Mouse (Mus musculus) kidney, embryonic 15.5 days (tissue): ENCODE results near the gene Phip. TPM values are rescaled to one million over a fixed set of nuclear protein-coding genes. Genes with fewer than 3 reads are reported as not detected.

Experiments used
- ATAC-seq: fragments of 200-750 bp; cut with Nextera tagmentation; replicated peaks from 2 replicates; pipeline ENCODE4 v1.8.0; 2017; ENCODE audit warnings: moderate TSS enrichment; ENCODE audit not compliant: low FRiP score
- H3K27ac ChIP-seq: fragments of 300-500 bp; sonication (generic); 2 replicates; pipeline ENCODE4 v1.5.1; 2015; ENCODE audit warnings: mild to moderate bottlenecking, inconsistent platforms
- H3K27me3 ChIP-seq: fragments of 300-500 bp; sonication (generic); 2 replicates; pipeline ENCODE4 v1.6.1; 2015; ENCODE audit warnings: inconsistent platforms
- H3K36me3 ChIP-seq: fragments of 300-500 bp; sonication (generic); 2 replicates; pipeline ENCODE4 v1.6.1; 2015; ENCODE audit warnings: inconsistent platforms
- H3K4me1 ChIP-seq: fragments of 300-500 bp; sonication (generic); 2 replicates; pipeline ENCODE4 v1.6.1; 2015; ENCODE audit warnings: inconsistent platforms
- H3K4me2 ChIP-seq: fragments of 300-500 bp; sonication (generic); 2 replicates; pipeline ENCODE4 v1.6.1; 2015; ENCODE audit warnings: moderate library complexity, mild to moderate bottlenecking, inconsistent platforms
- H3K4me3 ChIP-seq: fragments of 300-500 bp; sonication (generic); replicated peaks from 2 replicates; pipeline ENCODE4 v1.5.1; 2015; ENCODE audit warnings: mild to moderate bottlenecking, inconsistent platforms
- H3K9ac ChIP-seq: fragments of 300-500 bp; sonication (generic); 2 replicates; pipeline ENCODE4 v1.6.1; 2015; ENCODE audit warnings: mild to moderate bottlenecking, inconsistent platforms
- H3K9me3 ChIP-seq: fragments of 300-500 bp; sonication (generic); replicated peaks from 2 replicates; pipeline ENCODE4 v1.6.1; 2016; ENCODE audit warnings: inconsistent platforms
- WGBS: fragments of 180-500 bp; shearing (Covaris S2); methylation state at CpG from one replicate; pipeline ENCODE4 v1.1.7; 2015; ENCODE audit warnings: mixed read lengths; 5-methylcytosine and 5-hydroxymethylcytosine counted together
- polyA plus RNA-seq: library from polyadenylated mRNA; unstranded; fragments of >200 nt; fragmentation: Nextera tagmentation; extraction: Ambion mirVana; gene quantifications from 2 replicates; pipeline ENCODE4 v1.2.1, GENCODE M21; 2015

The Phip gene
- 93.8 and 95.8 TPM in 2 replicates for polyA plus RNA-seq

GRCm38 (mm10) chr9:82975342-82976215 lies at the start of gene Phip:
Phip (minus strand) TSS chr9:82975516.
- no peaks in the 10 kb centered on the region for H3K9me3 ChIP-seq
- peak within 1 kb of the TSS; percentile 58 for H3K4me2 ChIP-seq
- H3K4me1 ChIP-seq = peaks cover 14% of the 10 kb centered on the region
- no peaks in the 10 kb centered on the region for H3K27me3 ChIP-seq
- H3K4me3 ChIP-seq = peak within 1 kb of the TSS; percentile 89
- WGBS = under 1% methylated on average over 59 of the region's 79 CpGs
- H3K36me3 ChIP-seq = 0 out of 2 replicates have a peak, but pooled peaks cover 2% of the 10 kb centered on the region
- H3K9ac ChIP-seq = peak within 1 kb of the TSS; percentile 96
- H3K27ac ChIP-seq = peak within 1 kb of the TSS; percentile 100
- ATAC-seq = peak; percentile 86

- Histone ChIP-seq H3K9ac (no peak overlapping the region), H3K27ac (no peak overlapping the region), H3K36me3 (no peaks in the 10 kb centered on the region), H3K4me2 (no peak overlapping the region), H3K4me1 (no peaks in the 10 kb centered on the region), H3K9me3 (no peaks in the 10 kb centered on the region), H3K4me3 (no peak overlapping the region), H3K27me3 (no peaks in the 10 kb centered on the region)
- 69% methylated on average over 6 of the region's 6 CpGs for WGBS
- no peak for ATAC-seq
Observed at GRCm38 (mm10) chr9:83023724-83024123, 48.4 kb upstream of the Phip start.

GRCm38 (mm10) chr9:83014516-83014915 lies 39.2 kb upstream of the Phip start:
- WGBS = 62% methylated on average over 4 of the region's 4 CpGs
- ATAC-seq = no peak
- no peak overlapping the region for H3K9ac ChIP-seq

GRCm38 (mm10) chr9:83008306-83008705 lies 33.0 kb upstream of the Phip start:
- Histone ChIP-seq H3K4me3 (no peak overlapping the region), H3K27ac (no peak overlapping the region), H3K9ac (no peak overlapping the region), H3K4me1 (no peaks in the 10 kb centered on the region), H3K36me3 (no peaks in the 10 kb centered on the region), H3K9me3 (no peaks in the 10 kb centered on the region), H3K27me3 (no peaks in the 10 kb centered on the region), H3K4me2 (no peak overlapping the region)
- ATAC-seq = no peak
- WGBS = 79% methylated on average over 1 of the region's 1 CpGs

More at GRCm38 (mm10) chr9:83014516-83014915, 39.2 kb upstream of the Phip start:
- Histone ChIP-seq H3K27me3 (no peaks in the 10 kb centered on the region), H3K9me3 (no peaks in the 10 kb centered on the region), H3K36me3 (no peaks in the 10 kb centered on the region), H3K4me1 (no peaks in the 10 kb centered on the region), H3K27ac (no peak overlapping the region), H3K4me3 (no peak overlapping the region), H3K4me2 (no peak overlapping the region)

- Histone ChIP-seq H3K36me3 (no peaks in the 10 kb centered on the region), H3K9ac (no peak overlapping the region), H3K27ac (no peak overlapping the region), H3K4me2 (no peak overlapping the region), H3K4me1 (0 out of 2 replicates have a peak, but pooled peaks cover 3% of the 10 kb centered on the region), H3K27me3 (no peaks in the 10 kb centered on the region), H3K9me3 (no peaks in the 10 kb centered on the region), H3K4me3 (no peak overlapping the region)
- ATAC-seq = no peak
- 79% methylated on average over 4 of the region's 4 CpGs for WGBS
Observed at GRCm38 (mm10) chr9:83001342-83001741, 26.0 kb upstream of the Phip start.

- 0 out of 2 replicates have a peak, but pooled peaks cover 3% of the 10 kb centered on the region for H3K4me1 ChIP-seq
- H3K4me3 ChIP-seq = no peak overlapping the region
- no peaks in the 10 kb centered on the region for H3K9me3 ChIP-seq
- 0 out of 2 replicates have a peak overlapping the region, but pooled peaks have one; percentile 2 for H3K27ac ChIP-seq
- no peak for ATAC-seq
- H3K27me3 ChIP-seq = no peaks in the 10 kb centered on the region
- 58% methylated on average over 2 of the region's 2 CpGs for WGBS
- H3K4me2 ChIP-seq = no peak overlapping the region
- H3K36me3 ChIP-seq = no peaks in the 10 kb centered on the region
- no peak overlapping the region for H3K9ac ChIP-seq
Observed at GRCm38 (mm10) chr9:82997765-82998500, 22.6 kb upstream of the Phip start.

- peak overlapping the region; percentile 16; the same call in 1 of the 2 replicates for H3K4me3 ChIP-seq
- no peaks in the 10 kb centered on the region for H3K9me3 ChIP-seq
- H3K4me1 ChIP-seq = peaks cover 10% of the 10 kb centered on the region; the same call in 1 of the 2 replicates
- WGBS = 15% methylated on average over 5 of the region's 5 CpGs
- no peak for ATAC-seq
- no peaks in the 10 kb centered on the region for H3K27me3 ChIP-seq
- H3K4me2 ChIP-seq = peak overlapping the region; percentile 58
- H3K36me3 ChIP-seq = no peaks in the 10 kb centered on the region
- 0 out of 2 replicates have a peak overlapping the region, but pooled peaks have one; percentile 26 for H3K9ac ChIP-seq
- H3K27ac ChIP-seq = no peak overlapping the region
Observed at GRCm38 (mm10) chr9:82976936-82977335, 1.6 kb upstream of the Phip start.

GRCm38 (mm10) chr9:82976219-82976618 lies 903 bp upstream of the Phip start:
- WGBS = under 1% methylated on average over 9 of the region's 9 CpGs

GRCm38 (mm10) chr9:82974962-82975341 lies 364 bp downstream of the Phip start:
- ATAC-seq = peak; percentile 59
- H3K27me3 ChIP-seq = no peaks in the 10 kb centered on the region
- peak overlapping the region; percentile 89 for H3K4me3 ChIP-seq
- peak overlapping the region; percentile 96 for H3K9ac ChIP-seq
- 2% methylated on average over 11 of the region's 61 CpGs for WGBS
- H3K27ac ChIP-seq = peak overlapping the region; percentile 100
- peaks cover 14% of the 10 kb centered on the region for H3K4me1 ChIP-seq
- peak overlapping the region; percentile 58 for H3K4me2 ChIP-seq
- H3K9me3 ChIP-seq = no peaks in the 10 kb centered on the region
- 0 out of 2 replicates have a peak, but pooled peaks cover 2% of the 10 kb centered on the region for H3K36me3 ChIP-seq

More at GRCm38 (mm10) chr9:82976219-82976618, 903 bp upstream of the Phip start:
- Histone ChIP-seq H3K36me3 (0 out of 2 replicates have a peak, but pooled peaks cover 2% of the 10 kb centered on the region), H3K27me3 (no peaks in the 10 kb centered on the region), H3K9ac (peak overlapping the region; percentile 96), H3K4me3 (peak overlapping the region; percentile 89), H3K4me1 (peaks cover 13% of the 10 kb centered on the region), H3K9me3 (no peaks in the 10 kb centered on the region), H3K27ac (peak overlapping the region; percentile 100), H3K4me2 (peak overlapping the region; percentile 58)
- no peak for ATAC-seq

GRCm38 (mm10) chr9:82974187-82974861 lies 992 bp downstream of the Phip start:
- H3K4me1 ChIP-seq = peaks cover 14% of the 10 kb centered on the region
- 0 out of 2 replicates have a peak, but pooled peaks cover 2% of the 10 kb centered on the region for H3K36me3 ChIP-seq
- no peaks in the 10 kb centered on the region for H3K27me3 ChIP-seq
- H3K4me2 ChIP-seq = peak overlapping the region; percentile 58
- H3K9ac ChIP-seq = peak overlapping the region; percentile 96
- peak overlapping the region; percentile 89 for H3K4me3 ChIP-seq
- peak; percentile 88 for ATAC-seq
- no peaks in the 10 kb centered on the region for H3K9me3 ChIP-seq
- under 1% methylated on average over 55 of the region's 75 CpGs for WGBS
- H3K27ac ChIP-seq = peak overlapping the region; percentile 100

GRCm38 (mm10) chr9:82973321-82973892 lies 1.9 kb downstream of the Phip start:
- Histone ChIP-seq H3K36me3 (0 out of 2 replicates have a peak, but pooled peaks cover 2% of the 10 kb centered on the region), H3K27me3 (no peaks in the 10 kb centered on the region), H3K9ac (peak overlapping the region; percentile 96), H3K4me2 (peak overlapping the region; percentile 58), H3K4me3 (peak overlapping the region; percentile 89), H3K9me3 (no peaks in the 10 kb centered on the region), H3K4me1 (peaks cover 14% of the 10 kb centered on the region), H3K27ac (peak overlapping the region; percentile 100)
- WGBS = 19% methylated on average over 8 of the region's 8 CpGs
- no peak for ATAC-seq
